In the genomic region with DNA sequence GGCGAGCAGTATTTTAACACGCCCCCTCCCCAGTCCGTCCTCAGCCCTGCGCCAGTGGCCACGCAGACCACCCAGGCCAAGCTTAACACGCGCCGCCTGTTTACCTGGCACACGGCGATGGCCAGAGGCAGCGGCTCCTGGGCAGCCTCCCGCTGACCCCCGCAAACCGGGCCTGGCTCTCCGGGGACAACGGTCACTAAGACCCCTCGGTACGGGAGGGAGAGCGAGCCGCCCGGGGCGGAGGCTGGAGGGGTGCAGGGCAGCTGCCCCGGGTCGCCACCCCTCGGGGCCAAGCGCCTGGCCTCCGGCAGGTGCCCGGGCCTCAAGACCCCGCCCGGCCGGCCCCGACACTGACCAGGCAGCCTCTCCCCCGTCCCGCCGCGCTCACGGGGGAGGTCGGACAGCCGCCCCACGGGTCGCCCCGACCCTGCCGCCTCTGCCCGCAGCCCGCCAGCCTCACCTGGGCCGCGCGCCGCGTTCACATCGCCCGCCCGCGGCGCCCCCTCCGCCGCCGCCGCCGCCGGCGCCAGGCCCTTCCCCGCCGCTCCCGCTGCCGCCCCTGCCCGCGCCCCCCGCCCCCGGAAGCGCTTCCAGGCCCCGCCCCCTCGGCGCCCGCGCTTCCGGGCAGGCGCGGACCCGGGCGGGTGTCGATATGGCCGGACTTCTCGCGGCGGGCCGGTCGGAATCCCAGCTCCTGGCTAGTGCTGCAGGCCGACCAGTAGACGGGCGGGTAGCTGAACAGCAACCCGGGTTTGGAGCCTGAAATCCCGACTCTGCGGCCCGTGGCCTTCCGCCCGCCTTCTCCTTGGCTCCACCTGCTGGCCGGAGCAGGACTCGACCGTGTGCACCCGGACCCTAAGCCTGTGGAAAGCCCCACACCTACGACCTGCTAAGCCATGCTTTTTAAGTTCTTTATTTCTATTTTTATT, we compare ENCODE assay signal across 8 mouse cellular contexts. TPM values are rescaled to one million over a fixed set of nuclear protein-coding genes. Genes with fewer than 3 reads are reported as not detected.
A peak's percentile ranks its signal among the peaks of the same experiment; 100 is the strongest.
DNase-seq lines count a peak whose midpoint lies in the region; ATAC-seq and TF ChIP-seq lines count a peak whose summit lies in the region.

A gene (minus strand): TSS at position 554 of the 929 bp plus-strand sequence.

- peak; percentile 78 for DNase-seq in G1E (ENCODE audit: low spot score)
- DNase-seq in brain, adult 2 months (ENCODE audit: low read depth, low spot score), result peak; percentile 62
- peak; percentile 69 to 82 for DNase-seq in kidney, postnatal 25 days
- DNase-seq in urinary bladder, adult 2 months (ENCODE audit: low spot score), result peak; percentile 67

- peak within 1 kb of the TSS; percentile 71 for H3K4me2 ChIP-seq in heart, embryonic 16.5 days (ENCODE audit: low read depth, low read length)
- H3K4me2 ChIP-seq in lung, embryonic 15.5 days, result peak within 1 kb of the TSS; percentile 64

- peak; percentile 80 for TF ChIP-seq POLR2A in embryonic fibroblast, embryonic 13.5 days (IDR thresholded peaks at IDR 0.05; ENCODE audit: low read depth, low read length)
- peak; percentile 86 for TF ChIP-seq POLR2A in olfactory bulb, adult 2 months (IDR thresholded peaks at IDR 0.05; ENCODE audit: insufficient read depth, low read depth, low read length)

- H3K36me3 ChIP-seq in G1E (replicated peaks), result peaks cover 33% of the 10 kb centered on the region
- 0 out of 2 replicates have a peak, but pooled peaks cover 6% of the 10 kb centered on the region for H3K36me3 ChIP-seq in heart, embryonic 16.5 days (ENCODE audit: control insufficient read depth, insufficient read depth)
- peaks cover 16% of the 10 kb centered on the region for H3K36me3 ChIP-seq in lung, embryonic 15.5 days

- H3K27me3 ChIP-seq in G1E (ENCODE audit: insufficient read depth, low read length), result peaks cover 9% of the 10 kb centered on the region
- no peaks in the 10 kb centered on the region for H3K27me3 ChIP-seq in heart, embryonic 16.5 days (ENCODE audit: control insufficient read depth, insufficient read depth, low read length)
- no peaks in the 10 kb centered on the region for H3K27me3 ChIP-seq in lung, embryonic 15.5 days

- peak within 1 kb of the TSS; percentile 97 for H3K4me3 ChIP-seq in G1E (ENCODE audit: low read depth, low read length)
- H3K4me3 ChIP-seq in embryonic fibroblast, embryonic 13.5 days (ENCODE audit: insufficient read depth, low read length), result peak within 1 kb of the TSS; percentile 99
- H3K4me3 ChIP-seq in heart, embryonic 16.5 days (ENCODE audit: low read length), result peak within 1 kb of the TSS; percentile 97
- H3K4me3 ChIP-seq in lung, embryonic 15.5 days, result peak within 1 kb of the TSS; percentile 83
- H3K4me3 ChIP-seq in olfactory bulb, adult 2 months (ENCODE audit: insufficient read depth, low read depth, low read length), result peak within 1 kb of the TSS; percentile 84

- H3K4me1 ChIP-seq in G1E (ENCODE audit: insufficient read depth, low read depth, low read length), result peaks cover 44% of the 10 kb centered on the region
- peaks cover 8% of the 10 kb centered on the region; the same call in 1 of the 2 replicates for H3K4me1 ChIP-seq in embryonic fibroblast, embryonic 13.5 days (ENCODE audit: control insufficient read depth, insufficient read depth, low read length)
- H3K4me1 ChIP-seq in heart, embryonic 16.5 days (ENCODE audit: control insufficient read depth, insufficient read depth, low read length), result peaks cover 10% of the 10 kb centered on the region
- H3K4me1 ChIP-seq in lung, embryonic 15.5 days, result peaks cover 41% of the 10 kb centered on the region
- H3K4me1 ChIP-seq in olfactory bulb, adult 2 months (ENCODE audit: control insufficient read depth, insufficient read depth, low read length), result peaks cover 18% of the 10 kb centered on the region

- H3K9me3 ChIP-seq in G1E (replicated peaks), result no peaks in the 10 kb centered on the region
- no peaks in the 10 kb centered on the region for H3K9me3 ChIP-seq in heart, embryonic 16.5 days (replicated peaks; ENCODE audit: control insufficient read depth, low read length)
- H3K9me3 ChIP-seq in lung, embryonic 15.5 days, result no peaks in the 10 kb centered on the region

- no peak for ATAC-seq in G1E (ENCODE audit: extremely low read depth, insufficient number of reproducible peaks, low FRiP score, poor library complexity, severe bottlenecking)
- ATAC-seq in heart, embryonic 16.5 days (replicated peaks; ENCODE audit: extremely low read depth, insufficient read depth, low FRiP score), result peak; percentile 81
- peak; percentile 64 for ATAC-seq in lung, embryonic 15.5 days (ENCODE audit: borderline replicate concordance, extremely low read depth, low FRiP score, low TSS enrichment)

- peak; percentile 91 for TF ChIP-seq CTCF in G1E (IDR thresholded peaks at IDR 0.05; ENCODE audit: low read depth, low read length)
- peak; percentile 79 for TF ChIP-seq CTCF in embryonic fibroblast, embryonic 13.5 days (IDR thresholded peaks at IDR 0.05; ENCODE audit: borderline replicate concordance, insufficient read depth, low read length)
- TF ChIP-seq CTCF in olfactory bulb, adult 2 months (IDR thresholded peaks at IDR 0.05; ENCODE audit: insufficient read depth, low read depth, low read length), result peak; percentile 99

- peak within 1 kb of the TSS; percentile 98 for H3K9ac ChIP-seq in heart, embryonic 16.5 days (ENCODE audit: low read length)
- H3K9ac ChIP-seq in lung, embryonic 15.5 days, result peak within 1 kb of the TSS; percentile 87

- under 1% methylated on average over 83 of the region's 102 CpGs for WGBS in heart, embryonic 16.5 days
- under 1% methylated on average over 63 of the region's 102 CpGs for WGBS in lung, embryonic 15.5 days
- 2% methylated on average over 99 of the region's 102 CpGs for WGBS in olfactory bulb, adult 2 months

- H3K27ac ChIP-seq in embryonic fibroblast, embryonic 13.5 days (ENCODE audit: insufficient read depth, low read length), result peak within 1 kb of the TSS; percentile 48
- peak within 1 kb of the TSS; percentile 68 for H3K27ac ChIP-seq in heart, embryonic 16.5 days (ENCODE audit: low read length)
- H3K27ac ChIP-seq in lung, embryonic 15.5 days, result peak within 1 kb of the TSS; percentile 84
- H3K27ac ChIP-seq in olfactory bulb, adult 2 months (ENCODE audit: insufficient read depth, low read depth, low read length), result peak within 1 kb of the TSS; percentile 37; the same call in 1 of the 2 replicates

RNA-seq across cellular contexts. Expression of the gene that starts here (rescaled TPM):
- total RNA-seq in G1E (2014; fragmentation: Nextera tagmentation), result 46.3 and 57.9 TPM in 2 replicates
- 6.9 and 7.7 TPM in 2 replicates for total RNA-seq in G1E (2017)
- polyA plus RNA-seq in G1E (2012), result 10.4 and 12.0 TPM in 2 replicates
- 9.7 and 11.0 TPM in 2 replicates for polyA plus RNA-seq in embryonic fibroblast, embryonic 13.5 days (2011; ENCODE audit: insufficient read length, low read depth, missing spikeins)
- 3.8 and 4.9 TPM in 2 replicates for polyA plus RNA-seq in heart, embryonic 16.5 days (2015; fragmentation: Nextera tagmentation; extraction: Ambion mirVana)
- 6.6 and 7.5 TPM in 2 replicates for polyA plus RNA-seq in lung, embryonic 15.5 days (2015; fragmentation: Nextera tagmentation; extraction: Ambion mirVana)
- not detected in 2 replicates for polyA plus RNA-seq in olfactory bulb, adult 2 months (2012; ENCODE audit: insufficient read depth, insufficient read length, low replicate concordance, missing spikeins)
- polyA plus RNA-seq in urinary bladder, adult 2 months (2012; rRNA removed), result 9.5 and 9.7 TPM in 2 replicates
